Mouse (Mus musculus): ENCODE measurements around the gene Sox13. TPM values are rescaled to one million over a fixed set of nuclear protein-coding genes. Genes with fewer than 3 reads are reported as not detected.

Gene Sox13
- polyA plus RNA-seq, 1 experiment from 2014 or later: 14.8 TPM

GRCm38 (mm10) chr1:133417113-133417512 lies 7.1 kb downstream of the Sox13 start:
- no peak for DNase-seq (ENCODE audit: low spot score)
- Histone ChIP-seq H3K4me1 (ENCODE audit: insufficient read depth, low read depth, low read length) (peaks cover 63% of the 10 kb centered on the region), H3K9me3 (ENCODE audit: low read length) (no peaks in the 10 kb centered on the region), H3K27ac (ENCODE audit: low read length) (peak overlapping the region; percentile 91), H3K4me3 (ENCODE audit: low read depth, low read length) (no peak overlapping the region), H3K4me2 (replicated peaks; ENCODE audit: low read depth, low read length) (peak overlapping the region; percentile 77; the same call in 1 of the 2 replicates), H3K27me3 (replicated peaks; ENCODE audit: insufficient read depth, low read length) (no peaks in the 10 kb centered on the region), H3K36me3 (ENCODE audit: insufficient read depth, low read length) (no peaks in the 10 kb centered on the region), H3K9ac (replicated peaks; ENCODE audit: low read depth) (no peak overlapping the region)
- TF ChIP-seq CTCF (IDR thresholded peaks at IDR 0.05): no peak
- TF ChIP-seq EP300 (IDR thresholded peaks at IDR 0.05): no peak
- 43% methylated on average over 3 of the region's 3 CpGs for WGBS
- ATAC-seq: no peak

- no peak overlapping the region for H3K4me3 ChIP-seq (ENCODE audit: low read depth, low read length)
- H3K9me3 ChIP-seq (ENCODE audit: low read length): no peaks in the 10 kb centered on the region
- ATAC-seq (no peak), DNase-seq (ENCODE audit: low spot score) (no peak)
- peaks cover 64% of the 10 kb centered on the region for H3K4me1 ChIP-seq (ENCODE audit: insufficient read depth, low read depth, low read length)
- TF ChIP-seq CTCF (IDR thresholded peaks at IDR 0.05) (no peak), EP300 (IDR thresholded peaks at IDR 0.05) (no peak)
- no peaks in the 10 kb centered on the region for H3K36me3 ChIP-seq (ENCODE audit: insufficient read depth, low read length)
- no peaks in the 10 kb centered on the region for H3K27me3 ChIP-seq (replicated peaks; ENCODE audit: insufficient read depth, low read length)
- peak overlapping the region; percentile 91; the same call in 1 of the 2 replicates for H3K27ac ChIP-seq (ENCODE audit: low read length)
- no peak overlapping the region; the same call in 1 of the 2 replicates for H3K4me2 ChIP-seq (replicated peaks; ENCODE audit: low read depth, low read length)
- no peak overlapping the region for H3K9ac ChIP-seq (replicated peaks; ENCODE audit: low read depth)
- WGBS: 57% methylated on average over 7 of the region's 7 CpGs
Measured at GRCm38 (mm10) chr1:133416472-133416871, 7.7 kb downstream of the Sox13 start.

GRCm38 (mm10) chr1:133415505-133415904 lies 8.7 kb downstream of the Sox13 start:
- DNase-seq (ENCODE audit: low spot score) (no peak), ATAC-seq (no peak)
- H3K9me3 ChIP-seq (ENCODE audit: low read length): no peaks in the 10 kb centered on the region
- H3K4me3 ChIP-seq (ENCODE audit: low read depth, low read length): no peak overlapping the region
- H3K4me1 ChIP-seq (ENCODE audit: insufficient read depth, low read depth, low read length): peaks cover 64% of the 10 kb centered on the region
- H3K4me2 ChIP-seq (replicated peaks; ENCODE audit: low read depth, low read length): peak overlapping the region; percentile 18; the same call in 1 of the 2 replicates
- H3K36me3 ChIP-seq (ENCODE audit: insufficient read depth, low read length): no peaks in the 10 kb centered on the region
- no peak for TF ChIP-seq CTCF (IDR thresholded peaks at IDR 0.05)
- no peak for TF ChIP-seq EP300 (IDR thresholded peaks at IDR 0.05)
- H3K27me3 ChIP-seq (replicated peaks; ENCODE audit: insufficient read depth, low read length): no peaks in the 10 kb centered on the region
- no peak overlapping the region for H3K27ac ChIP-seq (ENCODE audit: low read length)
- WGBS: 58% methylated on average over 6 of the region's 6 CpGs
- H3K9ac ChIP-seq (replicated peaks; ENCODE audit: low read depth): no peak overlapping the region

- 50% methylated on average over 7 of the region's 7 CpGs for WGBS
- Histone ChIP-seq H3K27me3 (replicated peaks; ENCODE audit: insufficient read depth, low read length) (no peaks in the 10 kb centered on the region), H3K9me3 (ENCODE audit: low read length) (no peaks in the 10 kb centered on the region), H3K27ac (ENCODE audit: low read length) (no peak overlapping the region), H3K4me3 (ENCODE audit: low read depth, low read length) (no peak overlapping the region), H3K4me2 (replicated peaks; ENCODE audit: low read depth, low read length) (peak overlapping the region; percentile 18; the same call in 1 of the 2 replicates), H3K36me3 (ENCODE audit: insufficient read depth, low read length) (no peaks in the 10 kb centered on the region), H3K4me1 (ENCODE audit: insufficient read depth, low read depth, low read length) (peaks cover 64% of the 10 kb centered on the region), H3K9ac (replicated peaks; ENCODE audit: low read depth) (no peak overlapping the region)
- DNase-seq (ENCODE audit: low spot score) (no peak), ATAC-seq (no peak)
- TF ChIP-seq EP300 (IDR thresholded peaks at IDR 0.05) (no peak), CTCF (IDR thresholded peaks at IDR 0.05) (no peak)
Measured at GRCm38 (mm10) chr1:133415086-133415485, 9.1 kb downstream of the Sox13 start.

- TF ChIP-seq CTCF (IDR thresholded peaks at IDR 0.05) (no peak), EP300 (IDR thresholded peaks at IDR 0.05) (peak; percentile 97)
- WGBS: 31% methylated on average over 9 of the region's 9 CpGs
- no peak overlapping the region for H3K4me3 ChIP-seq (ENCODE audit: low read depth, low read length)
- DNase-seq (ENCODE audit: low spot score): peak; percentile 75
- H3K4me1 ChIP-seq (ENCODE audit: insufficient read depth, low read depth, low read length): peaks cover 50% of the 10 kb centered on the region; the same call in 1 of the 2 replicates
- ATAC-seq: peak; percentile 63
- H3K4me2 ChIP-seq (replicated peaks; ENCODE audit: low read depth, low read length): no peak overlapping the region
- H3K27me3 ChIP-seq (replicated peaks; ENCODE audit: insufficient read depth, low read length): no peaks in the 10 kb centered on the region
- H3K27ac ChIP-seq (ENCODE audit: low read length): peak overlapping the region; percentile 81
- no peaks in the 10 kb centered on the region for H3K36me3 ChIP-seq (ENCODE audit: insufficient read depth, low read length)
- H3K9me3 ChIP-seq (ENCODE audit: low read length): no peaks in the 10 kb centered on the region
- H3K9ac ChIP-seq (replicated peaks; ENCODE audit: low read depth): 0 out of 2 replicates have a peak overlapping the region, but pooled peaks have one; percentile 16
Measured at GRCm38 (mm10) chr1:133412941-133413340, 11.2 kb downstream of the Sox13 start.

GRCm38 (mm10) chr1:133411506-133412147 lies 12.6 kb downstream of the Sox13 start:
- WGBS: 81% methylated on average over 8 of the region's 8 CpGs
- Histone ChIP-seq H3K27me3 (replicated peaks; ENCODE audit: insufficient read depth, low read length) (no peaks in the 10 kb centered on the region), H3K27ac (ENCODE audit: low read length) (peak overlapping the region; percentile 5; the same call in 1 of the 2 replicates), H3K4me1 (ENCODE audit: insufficient read depth, low read depth, low read length) (peaks cover 42% of the 10 kb centered on the region; the same call in 1 of the 2 replicates), H3K9ac (replicated peaks; ENCODE audit: low read depth) (no peak overlapping the region), H3K36me3 (ENCODE audit: insufficient read depth, low read length) (no peaks in the 10 kb centered on the region), H3K9me3 (ENCODE audit: low read length) (no peaks in the 10 kb centered on the region), H3K4me3 (ENCODE audit: low read depth, low read length) (no peak overlapping the region), H3K4me2 (replicated peaks; ENCODE audit: low read depth, low read length) (no peak overlapping the region)
- TF ChIP-seq EP300 (IDR thresholded peaks at IDR 0.05) (no peak), CTCF (IDR thresholded peaks at IDR 0.05) (no peak)
- ATAC-seq (no peak), DNase-seq (ENCODE audit: low spot score) (no peak)
